Mouse (Mus musculus): ENCODE data around the gene Olfr815.
"Not testable (repeated sequence)": the region's sequence is repeated elsewhere in the genome, so short reads cannot be mapped to it uniquely, and the experiment has no call there.

The Olfr815 gene

GRCm38 (mm10) chr10:129905767-129906166, at the start of gene Olfr815:
Olfr815 (minus strand) TSS chr10:129905867.
- not testable (repeated sequence) for DNase-seq

DNA sequence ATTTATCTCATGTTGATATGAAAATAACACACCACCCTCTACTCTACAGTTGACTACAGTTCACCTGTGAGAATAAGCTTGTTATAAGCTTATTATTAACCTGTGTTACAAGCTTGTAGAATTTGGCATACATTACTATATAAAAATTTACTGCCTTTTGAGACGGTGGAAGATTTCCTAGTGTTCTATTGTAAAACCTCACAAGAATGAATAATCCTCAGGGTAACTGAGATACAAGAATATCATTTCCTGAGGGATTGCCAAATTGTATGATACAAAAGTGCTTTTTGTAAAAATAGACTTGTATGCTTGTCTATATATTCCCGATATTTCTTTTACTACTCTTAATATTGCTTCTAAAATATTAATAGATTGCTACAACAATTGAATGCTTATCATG, 43.3 kb upstream of the Olfr815 start, which contains the start of gene Olfr818:
Gene Olfr818, minus strand, starts transcription at position 101 of the 400 bp plus-strand sequence.
- DNase-seq = no peak

DNA sequence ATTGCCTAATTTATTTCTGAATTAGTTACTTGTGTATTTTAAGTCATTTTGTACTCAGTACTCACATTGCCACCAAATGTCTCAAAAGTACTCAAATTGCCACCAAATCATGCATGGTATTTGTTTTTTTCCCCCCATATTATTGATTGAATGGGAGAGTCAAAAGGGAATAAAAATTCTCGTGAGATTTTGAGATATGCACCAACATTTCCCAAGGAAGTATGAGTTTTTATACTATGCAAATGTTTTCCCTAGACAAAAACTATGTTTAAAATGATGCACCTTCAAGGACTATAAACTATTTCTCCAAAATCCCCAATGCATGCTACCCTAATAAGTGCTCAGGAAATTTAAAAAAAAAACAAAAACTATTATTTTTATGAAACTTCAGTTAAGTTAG, 9.8 kb upstream of the Olfr815 start, which contains the start of gene Olfr816:
Gene Olfr816, minus strand, starts transcription at position 101 of the 400 bp plus-strand sequence.
- no peak for DNase-seq

DNA sequence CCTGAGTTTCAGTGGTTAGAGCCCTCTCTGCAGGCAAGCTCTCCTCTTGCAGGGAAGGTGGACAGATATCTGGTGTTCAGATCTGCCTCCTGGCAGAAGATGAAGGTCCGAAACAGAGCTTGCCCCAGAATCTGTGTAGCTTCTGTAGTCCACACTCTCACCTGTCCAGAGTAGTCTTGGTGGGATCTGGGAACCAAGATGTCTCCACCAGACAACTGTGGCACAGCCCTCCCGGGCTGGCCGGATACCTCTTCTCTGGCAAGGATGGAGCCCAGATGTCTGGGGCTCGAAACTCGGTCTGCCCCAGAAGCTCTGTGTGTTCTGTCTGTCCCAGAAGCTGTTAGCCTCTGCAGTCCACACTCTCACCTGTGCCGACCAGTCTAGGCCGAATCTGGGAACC, 19.7 kb downstream of the Olfr815 start:
- no peak for DNase-seq

DNA sequence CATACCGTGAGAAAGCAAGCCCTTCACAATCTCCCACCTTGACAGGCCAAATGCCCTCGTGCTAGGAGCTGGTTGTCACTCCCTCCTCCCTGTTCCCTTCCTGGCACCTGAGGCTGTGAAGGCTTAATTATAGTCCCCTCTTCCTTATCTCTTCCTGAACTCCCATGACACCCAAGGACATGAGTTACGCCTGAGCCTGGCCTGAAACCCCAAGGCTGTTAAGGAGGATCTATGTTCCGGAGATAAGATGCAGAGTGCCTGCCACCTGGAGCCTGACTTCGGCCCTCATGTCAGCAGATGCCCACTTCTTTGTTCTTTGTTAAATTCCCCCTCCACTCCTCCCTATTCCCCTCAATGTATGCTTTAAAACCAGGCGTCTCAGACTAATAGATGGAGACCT, 20.2 kb downstream of the Olfr815 start:
- DNase-seq = not testable (repeated sequence)

DNA sequence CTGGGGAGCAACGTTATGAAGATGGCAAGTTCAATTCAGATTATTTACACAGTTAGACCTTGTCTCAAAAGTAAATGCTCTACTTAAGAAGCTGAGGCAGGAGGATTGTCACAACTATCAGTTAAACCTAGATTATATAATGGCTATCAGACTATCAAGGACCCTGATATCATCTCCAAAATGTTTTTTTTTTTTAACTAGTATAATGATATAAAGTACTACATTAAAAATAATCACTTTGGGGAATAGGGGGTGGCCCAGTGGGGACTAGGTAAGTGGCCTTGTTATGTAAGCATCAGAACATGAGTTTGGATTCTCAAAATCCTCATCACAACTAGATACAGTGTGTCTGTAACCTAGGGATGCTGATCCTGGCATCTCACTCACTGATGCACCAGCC, 25.9 kb downstream of the Olfr815 start, which contains the start of gene Olfr814:
Gene Olfr814, minus strand, starts transcription at position 101 of the 400 bp plus-strand sequence.
- not testable (repeated sequence) for DNase-seq

- DNase-seq = no peak
Measured at GRCm38 (mm10) chr10:129855067-129855466, 50.6 kb downstream of the Olfr815 start, which contains the start of gene Olfr813. Olfr813 (plus strand) TSS chr10:129855367.

All from spleen, adult 18-20 months (tissue).